Mouse (Mus musculus) forebrain, postnatal 0 days (tissue): ENCODE results near the gene Krtap4-8. TPM values are rescaled to one million over a fixed set of nuclear protein-coding genes. Genes with fewer than 3 reads are reported as not detected.
"Not testable (repeated sequence)": the region's sequence is repeated elsewhere in the genome, so short reads cannot be mapped to it uniquely, and the experiment has no call there.

Experiments used
- ATAC-seq: fragments of 200-750 bp; cut with Nextera tagmentation; 2 replicates; pipeline ENCODE4 v1.8.0; 2017; ENCODE audit warnings: mild to moderate bottlenecking, moderate library complexity
- DNase-seq: peaks from one replicate; pipeline ENCODE4 v3.0.0-alpha.2; 2015
- H3K27ac ChIP-seq: fragments of 300-500 bp; sonication (generic); 2 replicates; pipeline ENCODE4 v1.5.1; 2014; ENCODE audit warnings: low read depth, mild to moderate bottlenecking, antibody characterized with exemption, low read length, moderate library complexity, mixed read lengths
- H3K27me3 ChIP-seq: fragments of 300-500 bp; sonication (generic); 2 replicates; pipeline ENCODE4 v1.6.1; 2014; ENCODE audit warnings: mild to moderate bottlenecking, low read length, mixed read lengths; ENCODE audit not compliant: insufficient read depth
- H3K36me3 ChIP-seq: fragments of 300-500 bp; sonication (generic); 2 replicates; pipeline ENCODE4 v1.6.1; 2014; ENCODE audit warnings: mild to moderate bottlenecking, moderate library complexity; ENCODE audit not compliant: insufficient read depth
- H3K4me1 ChIP-seq: fragments of 300-500 bp; sonication (generic); 2 replicates; pipeline ENCODE4 v1.6.1; 2014; ENCODE audit warnings: antibody characterized with exemption; ENCODE audit not compliant: insufficient read depth
- H3K4me2 ChIP-seq: fragments of 300-500 bp; sonication (generic); 2 replicates; pipeline ENCODE4 v1.6.1; 2014; ENCODE audit warnings: low read depth, mild to moderate bottlenecking, moderate library complexity
- H3K4me3 ChIP-seq: fragments of 300-500 bp; sonication (generic); 2 replicates; pipeline ENCODE4 v1.5.1; 2014; ENCODE audit warnings: low read depth, low read length, mixed read lengths
- H3K9ac ChIP-seq: fragments of 300-500 bp; sonication (generic); 2 replicates; pipeline ENCODE4 v1.6.1; 2014; ENCODE audit warnings: mild to moderate bottlenecking
- H3K9me3 ChIP-seq: fragments of 300-500 bp; sonication (generic); 2 replicates; pipeline ENCODE4 v1.6.1; 2016; ENCODE audit warnings: low read length
- CTCF ChIP-seq: sonication (generic); IDR thresholded peaks from 2 replicates; pipeline ENCODE4 v1.5.1; 2016; ENCODE audit warnings: antibody characterized with exemption, control low read depth, low read depth
- WGBS: fragments of 180-500 bp; shearing (Covaris S2); extraction: QIAGEN DNeasy Blood & Tissue Kit; methylation state at CpG from one replicate; pipeline ENCODE4 v1.1.7; 2014; 5-methylcytosine and 5-hydroxymethylcytosine counted together
- polyA plus RNA-seq: library from polyadenylated mRNA; unstranded; fragments of >200 nt; fragmentation: Nextera tagmentation; extraction: Ambion mirVana; gene quantifications from 2 replicates; pipeline ENCODE4 v1.2.1, GENCODE M21; 2015
- total RNA-seq: library from RNA; depleted of rRNA; stranded (reverse); fragments of >200 nt; gene quantifications from 2 replicates; pipeline ENCODE4 v1.2.3, GENCODE M21; 2014; rRNA removed

Gene Krtap4-8
- total and polyA plus RNA-seq, 2 experiments from 2014 or later: not detected

GRCm38 (mm10) chr11:99778401-99778800 lies 2.1 kb downstream of the Krtap4-8 start:
- Histone ChIP-seq H3K4me1 (no peaks in the 10 kb centered on the region), H3K4me3 (no peak overlapping the region), H3K36me3 (no peaks in the 10 kb centered on the region), H3K4me2 (no peak overlapping the region), H3K9me3 (no peaks in the 10 kb centered on the region), H3K9ac (no peak overlapping the region), H3K27me3 (no peaks in the 10 kb centered on the region), H3K27ac (no peak overlapping the region)
- no peak for TF ChIP-seq CTCF
- no peak for ATAC-seq
- DNase-seq: no peak
- WGBS: 41% methylated on average over 7 of the region's 7 CpGs

GRCm38 (mm10) chr11:99772813-99773212 lies 7.7 kb downstream of the Krtap4-8 start, which contains the start of gene Gm11595:
Gene Gm11595 (minus strand): TSS chr11:99772913.
- not testable (repeated sequence) for H3K4me1 ChIP-seq, DNase-seq, H3K9ac ChIP-seq, H3K9me3 ChIP-seq, H3K27me3 ChIP-seq, H3K27ac ChIP-seq, H3K36me3 ChIP-seq, ATAC-seq, H3K4me3 ChIP-seq, H3K4me2 ChIP-seq

DNA sequence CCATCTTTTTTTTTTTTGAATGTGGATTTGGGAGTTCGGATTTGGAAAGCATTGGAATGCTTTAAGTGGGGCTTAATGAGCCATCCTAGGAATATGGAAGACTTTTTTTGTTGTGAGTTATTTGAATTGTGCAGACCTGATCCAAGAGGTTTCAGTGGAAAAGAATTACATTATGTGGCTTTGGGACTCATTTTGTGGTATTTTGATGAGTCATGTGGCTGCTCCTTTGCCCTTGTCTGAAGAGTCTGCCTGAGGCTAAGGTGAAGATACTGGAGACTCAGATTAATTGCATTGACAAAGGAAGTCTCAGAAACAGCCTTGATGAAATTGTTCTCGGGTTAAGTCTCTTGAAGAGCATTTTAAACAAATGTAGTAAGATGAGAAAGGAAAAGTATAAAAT lies 12.1 kb downstream of the Krtap4-8 start:
- Histone ChIP-seq H3K36me3 (no peaks in the 10 kb centered on the region), H3K9me3 (no peaks in the 10 kb centered on the region), H3K4me3 (no peak overlapping the region), H3K27me3 (no peaks in the 10 kb centered on the region), H3K4me1 (no peaks in the 10 kb centered on the region), H3K27ac (no peak overlapping the region), H3K4me2 (no peak overlapping the region), H3K9ac (no peak overlapping the region)
- ATAC-seq (no peak), DNase-seq (no peak)
- no peak for TF ChIP-seq CTCF
- 70% methylated on average over 2 of the region's 2 CpGs for WGBS

DNA sequence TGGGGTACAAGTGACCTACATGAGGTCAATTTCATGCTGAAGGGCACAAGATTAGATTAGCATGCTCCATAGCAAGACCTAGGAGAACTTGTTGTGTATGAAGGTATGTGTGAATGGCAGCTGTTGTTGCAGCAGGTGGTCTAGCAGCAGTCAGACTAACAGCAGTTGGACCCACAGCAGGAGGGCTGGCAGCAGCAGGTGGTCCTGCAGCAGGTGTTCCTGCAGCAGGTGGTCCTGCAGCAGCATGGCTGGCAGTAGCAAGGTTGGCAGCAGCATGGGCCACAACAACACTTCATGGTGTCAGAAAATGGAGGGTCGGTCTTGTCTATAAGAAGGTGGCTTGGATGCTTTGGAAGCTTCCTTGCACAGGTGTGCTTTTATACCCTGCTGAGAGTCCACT lies 21.6 kb downstream of the Krtap4-8 start:
- no peaks in the 10 kb centered on the region for H3K4me1 ChIP-seq
- ATAC-seq: no peak
- no peak overlapping the region for H3K4me2 ChIP-seq
- no peaks in the 10 kb centered on the region for H3K9me3 ChIP-seq
- H3K27me3 ChIP-seq: no peaks in the 10 kb centered on the region
- no peaks in the 10 kb centered on the region for H3K36me3 ChIP-seq
- H3K4me3 ChIP-seq: no peak overlapping the region
- TF ChIP-seq CTCF: no peak
- H3K9ac ChIP-seq: no peak overlapping the region
- no peak overlapping the region for H3K27ac ChIP-seq
- WGBS: 96% methylated on average over 1 of the region's 1 CpGs
- no peak for DNase-seq

- 93% methylated on average over 3 of the region's 3 CpGs for WGBS
- no peaks in the 10 kb centered on the region for H3K36me3 ChIP-seq
- no peaks in the 10 kb centered on the region for H3K9me3 ChIP-seq
- no peaks in the 10 kb centered on the region for H3K4me1 ChIP-seq
- H3K4me3 ChIP-seq: no peak overlapping the region
- no peak overlapping the region for H3K4me2 ChIP-seq
- H3K27ac ChIP-seq: no peak overlapping the region
- no peak overlapping the region for H3K9ac ChIP-seq
- ATAC-seq (no peak), DNase-seq (no peak)
- no peak for TF ChIP-seq CTCF
- no peaks in the 10 kb centered on the region for H3K27me3 ChIP-seq
Measured at GRCm38 (mm10) chr11:99743985-99744384, 36.5 kb downstream of the Krtap4-8 start.

GRCm38 (mm10) chr11:99734190-99734589 lies 46.3 kb downstream of the Krtap4-8 start, which contains the start of gene Gm14180:
Gene Gm14180 (minus strand): TSS chr11:99734290.
- Histone ChIP-seq H3K27ac (no peak within 1 kb of the TSS), H3K4me3 (no peak within 1 kb of the TSS), H3K27me3 (no peaks in the 10 kb centered on the region), H3K4me2 (no peak within 1 kb of the TSS), H3K4me1 (no peaks in the 10 kb centered on the region), H3K9ac (no peak within 1 kb of the TSS), H3K36me3 (no peaks in the 10 kb centered on the region), H3K9me3 (no peaks in the 10 kb centered on the region)
- ATAC-seq (no peak), DNase-seq (no peak)
- no peak for TF ChIP-seq CTCF
- 71% methylated on average over 2 of the region's 2 CpGs for WGBS

Other genes with a start within 250 kb of the Krtap4-8 start
Only the 30 nearest of the 43 such genes appear.
- gene Krtap9-3, start 182.6 kb downstream of the Krtap4-8 start, total RNA-seq: not detected in 2 replicates
- gene Krtap9-3, start 182.6 kb downstream of the Krtap4-8 start, polyA plus RNA-seq: not detected in 2 replicates
- not detected in 2 replicates for gene Gm11938, start 177.4 kb downstream of the Krtap4-8 start, total RNA-seq
- gene Gm11938, start 177.4 kb downstream of the Krtap4-8 start, polyA plus RNA-seq: not detected in 2 replicates
- gene Gm11937, start 170.5 kb downstream of the Krtap4-8 start, total RNA-seq: not detected in 2 replicates
- not detected in 2 replicates for gene Gm11937, start 170.5 kb downstream of the Krtap4-8 start, polyA plus RNA-seq
- gene Krtap2-4, start 165.9 kb downstream of the Krtap4-8 start, total RNA-seq: not detected in 2 replicates
- gene Krtap2-4, start 165.9 kb downstream of the Krtap4-8 start, polyA plus RNA-seq: not detected in 2 replicates
- gene Gm11562, start 160.3 kb downstream of the Krtap4-8 start, total RNA-seq: not detected in 2 replicates
- gene Gm11562, start 160.3 kb downstream of the Krtap4-8 start, polyA plus RNA-seq: not detected in 2 replicates
- gene Krtap4-1, start 152.5 kb downstream of the Krtap4-8 start, total RNA-seq: not detected in 2 replicates
- not detected in 2 replicates for gene Krtap4-1, start 152.5 kb downstream of the Krtap4-8 start, polyA plus RNA-seq
- not detected in 2 replicates for gene Krtap4-2, start 145.6 kb downstream of the Krtap4-8 start, total RNA-seq
- gene Krtap4-2, start 145.6 kb downstream of the Krtap4-8 start, polyA plus RNA-seq: not detected in 2 replicates
- gene Krtap4-7, start 136.6 kb downstream of the Krtap4-8 start, total RNA-seq: not detected in 2 replicates
- not detected in 2 replicates for gene Krtap4-7, start 136.6 kb downstream of the Krtap4-8 start, polyA plus RNA-seq
- not detected in 2 replicates for gene Gm11555, start 130.5 kb downstream of the Krtap4-8 start, total RNA-seq
- gene Gm11555, start 130.5 kb downstream of the Krtap4-8 start, polyA plus RNA-seq: not detected in 2 replicates
- gene Gm11563, start 121.7 kb downstream of the Krtap4-8 start, total RNA-seq: not detected in 2 replicates
- not detected in 2 replicates for gene Gm11563, start 121.7 kb downstream of the Krtap4-8 start, polyA plus RNA-seq
- gene Krtap4-6, start 114.7 kb downstream of the Krtap4-8 start, total RNA-seq: not detected in 2 replicates
- not detected in 2 replicates for gene Krtap4-6, start 114.7 kb downstream of the Krtap4-8 start, polyA plus RNA-seq
- gene Gm14190, start 90.0 kb downstream of the Krtap4-8 start, total RNA-seq: not detected in 2 replicates
- not detected in 2 replicates for gene Gm14190, start 90.0 kb downstream of the Krtap4-8 start, polyA plus RNA-seq
- not detected in 2 replicates for gene Gm14180, start 46.4 kb downstream of the Krtap4-8 start, total RNA-seq
- gene Gm14180, start 46.4 kb downstream of the Krtap4-8 start, polyA plus RNA-seq: not detected in 2 replicates
- not detected in 2 replicates for gene Gm11595, start 7.8 kb downstream of the Krtap4-8 start, total RNA-seq
- gene Gm11595, start 7.8 kb downstream of the Krtap4-8 start, polyA plus RNA-seq: not detected in 2 replicates
- not detected in 2 replicates for gene Krtap4-9, start 4.5 kb upstream of the Krtap4-8 start, total RNA-seq
- not detected in 2 replicates for gene Krtap4-9, start 4.5 kb upstream of the Krtap4-8 start, polyA plus RNA-seq
- not detected in 2 replicates for gene Gm11596, start 12.8 kb upstream of the Krtap4-8 start, total RNA-seq
- not detected in 2 replicates for gene Gm11596, start 12.8 kb upstream of the Krtap4-8 start, polyA plus RNA-seq
- gene Gm11569, start 18.2 kb upstream of the Krtap4-8 start, total RNA-seq: not detected in 2 replicates
- not detected in 2 replicates for gene Gm11569, start 18.2 kb upstream of the Krtap4-8 start, polyA plus RNA-seq
- not detected in 2 replicates for gene Gm11554, start 23.7 kb upstream of the Krtap4-8 start, total RNA-seq
- not detected in 2 replicates for gene Gm11554, start 23.7 kb upstream of the Krtap4-8 start, polyA plus RNA-seq
- 0.33 TPM in 1 of 2 replicates, not detected in the other for gene Krtap4-13, start 29.2 kb upstream of the Krtap4-8 start, total RNA-seq
- gene Krtap4-13, start 29.2 kb upstream of the Krtap4-8 start, polyA plus RNA-seq: not detected in 2 replicates
- not detected in 2 replicates for gene Gm11564, start 35.0 kb upstream of the Krtap4-8 start, total RNA-seq
- gene Gm11564, start 35.0 kb upstream of the Krtap4-8 start, polyA plus RNA-seq: not detected in 2 replicates
- gene 2300003K06Rik, start 57.4 kb upstream of the Krtap4-8 start, total RNA-seq: not detected in 2 replicates
- gene 2300003K06Rik, start 57.4 kb upstream of the Krtap4-8 start, polyA plus RNA-seq: not detected in 2 replicates
- not detected in 2 replicates for gene Krtap4-16, start 70.9 kb upstream of the Krtap4-8 start, total RNA-seq
- not detected in 2 replicates for gene Krtap4-16, start 70.9 kb upstream of the Krtap4-8 start, polyA plus RNA-seq
- gene Gm11568, start 77.2 kb upstream of the Krtap4-8 start, total RNA-seq: not detected in 2 replicates
- gene Gm11568, start 77.2 kb upstream of the Krtap4-8 start, polyA plus RNA-seq: not detected in 2 replicates
- not detected in 2 replicates for gene Gm11559, start 83.8 kb upstream of the Krtap4-8 start, total RNA-seq
- gene Gm11559, start 83.8 kb upstream of the Krtap4-8 start, polyA plus RNA-seq: not detected in 2 replicates
- not detected in 2 replicates for gene Krtap9-1, start 92.7 kb upstream of the Krtap4-8 start, total RNA-seq
- gene Krtap9-1, start 92.7 kb upstream of the Krtap4-8 start, polyA plus RNA-seq: not detected in 2 replicates
- gene Gm11567, start 98.5 kb upstream of the Krtap4-8 start, total RNA-seq: not detected in 2 replicates
- gene Gm11567, start 98.5 kb upstream of the Krtap4-8 start, polyA plus RNA-seq: not detected in 2 replicates
- gene Krtap31-1, start 127.2 kb upstream of the Krtap4-8 start, total RNA-seq: not detected in 2 replicates
- not detected in 2 replicates for gene Krtap31-1, start 127.2 kb upstream of the Krtap4-8 start, polyA plus RNA-seq
- gene Gm11565, start 134.0 kb upstream of the Krtap4-8 start, total RNA-seq: not detected in 2 replicates
- gene Gm11565, start 134.0 kb upstream of the Krtap4-8 start, polyA plus RNA-seq: not detected in 2 replicates
- not detected in 2 replicates for gene Krtap31-2, start 155.6 kb upstream of the Krtap4-8 start, total RNA-seq
- not detected in 2 replicates for gene Krtap31-2, start 155.6 kb upstream of the Krtap4-8 start, polyA plus RNA-seq
- gene Krtap9-5, start 167.8 kb upstream of the Krtap4-8 start, total RNA-seq: not detected in 2 replicates
- gene Krtap9-5, start 167.8 kb upstream of the Krtap4-8 start, polyA plus RNA-seq: not detected in 2 replicates